Mouse (Mus musculus): ENCODE measurements around the gene Tas2r134. TPM values are rescaled to one million over a fixed set of nuclear protein-coding genes. Genes with fewer than 3 reads are reported as not detected.

Tas2r134 gene
- polyA plus RNA-seq, 3 experiments from 2014 or later = not detected

DNA sequence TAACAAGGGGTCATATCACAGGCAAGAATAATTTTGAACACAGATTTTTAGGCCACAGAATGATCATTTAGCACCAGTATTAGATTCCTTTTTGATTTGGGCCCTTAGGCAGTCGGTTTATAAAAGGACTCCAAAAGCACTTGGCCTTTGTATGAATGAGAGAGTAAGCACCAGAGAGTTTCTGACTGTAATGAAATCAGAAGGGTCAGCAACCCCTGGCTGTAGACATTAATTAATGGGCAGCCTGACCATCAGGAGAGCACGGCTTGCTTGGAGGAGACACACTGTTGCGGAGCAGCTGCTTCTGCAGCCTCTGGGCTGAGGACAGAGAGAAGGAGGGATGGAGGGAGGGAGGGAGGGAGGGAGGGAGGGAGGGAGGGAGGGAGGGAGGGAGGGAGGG lies 30.4 kb downstream of the Tas2r134 start:
- no peak for ATAC-seq

- no peak for ATAC-seq
Measured at GRCm38 (mm10) chr2:51658288-51658687, 31.0 kb downstream of the Tas2r134 start.

GRCm38 (mm10) chr2:51674321-51674720 lies 47.0 kb downstream of the Tas2r134 start:
- no peak for ATAC-seq
